Mouse (Mus musculus) bone marrow macrophage, adult 2 months (primary cell): ENCODE measurements around the gene Psmd2.

Experiments
- CTCF ChIP-seq: IDR thresholded peaks from 2 replicates; pipeline ENCODE4 v1.5.1; 2012; ENCODE audit warnings: low read depth, mild to moderate bottlenecking, low read length, moderate library complexity
- POLR2A ChIP-seq: IDR thresholded peaks from 2 replicates; pipeline ENCODE4 v1.6.1; 2012; ENCODE audit warnings: mild to moderate bottlenecking, low read depth, low read length, borderline replicate concordance

DNA sequence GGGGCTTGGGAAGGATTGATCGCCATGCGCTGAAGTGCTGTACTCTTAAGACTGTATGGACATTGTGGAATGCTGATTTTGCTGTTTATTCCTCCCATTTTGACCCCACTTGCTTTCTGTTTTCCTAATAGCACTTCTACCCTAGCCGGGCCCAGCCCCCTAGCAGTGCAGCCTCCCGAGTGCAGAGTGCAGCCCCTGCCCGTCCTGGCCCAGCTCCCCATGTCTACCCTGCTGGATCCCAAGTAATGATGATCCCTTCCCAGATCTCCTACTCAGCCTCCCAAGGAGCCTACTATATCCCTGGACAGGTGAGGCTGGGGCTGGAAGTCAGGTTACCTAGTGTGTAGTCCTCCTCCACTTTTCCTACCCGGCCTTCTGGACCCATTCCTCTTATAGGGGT is 23.8 kb downstream of the Psmd2 start:
- TF ChIP-seq CTCF (no peak), POLR2A (no peak)
